Mouse (Mus musculus): ENCODE data around the gene Haus4. TPM values are rescaled to one million over a fixed set of nuclear protein-coding genes. Genes with fewer than 3 reads are reported as not detected.

Gene Haus4
- total RNA-seq (2023) = 14.4 TPM

GRCm38 (mm10) chr14:54553975-54554769, at the start of gene Haus4:
Gene Haus4 (minus strand): TSS chr14:54554616.

GRCm38 (mm10) chr14:54577089-54577982, 22.9 kb upstream of the Haus4 start, which contains the start of gene Ajuba:
Gene Ajuba (minus strand): TSS chr14:54577558.

Other genes starting within 250 kb of the Haus4 start
- gene Oxa1l, start 193.8 kb downstream of the Haus4 start, total RNA-seq (2023) = 79.1 TPM
- 1.2 TPM for gene Slc7a7, start 136.8 kb downstream of the Haus4 start, total RNA-seq (2023)
- gene Mrpl52, start 127.7 kb downstream of the Haus4 start, total RNA-seq (2023) = 71.9 TPM
- 2.3 TPM for gene Mmp14, start 123.0 kb downstream of the Haus4 start, total RNA-seq (2023)
- 157 TPM for gene Lrp10, start 90.5 kb downstream of the Haus4 start, total RNA-seq (2023)
- not detected for gene Rem2, start 78.5 kb downstream of the Haus4 start, total RNA-seq (2023)
- 33.7 TPM for gene Prmt5, start 37.1 kb downstream of the Haus4 start, total RNA-seq (2023)
- 0.27 TPM for gene Ajuba, start 22.9 kb upstream of the Haus4 start, total RNA-seq (2023)
- 9.3 TPM for gene 4931414P19Rik, start 51.4 kb upstream of the Haus4 start, total RNA-seq (2023)
- gene Psmb5, start 63.4 kb upstream of the Haus4 start, total RNA-seq (2023) = 53.8 TPM
- not detected for gene Psmb11, start 66.8 kb upstream of the Haus4 start, total RNA-seq (2023)
- not detected for gene Gm17606, start 86.3 kb upstream of the Haus4 start, total RNA-seq (2023)
- gene Cdh24, start 86.7 kb upstream of the Haus4 start, total RNA-seq (2023) = 12.8 TPM
- 30.0 TPM for gene 1700123O20Rik, start 131.6 kb upstream of the Haus4 start, total RNA-seq (2023)
- 585 TPM for gene Acin1, start 132.3 kb upstream of the Haus4 start, total RNA-seq (2023)
- not detected for gene Gm29776, start 144.2 kb upstream of the Haus4 start, total RNA-seq (2023)
- gene Cebpe, start 157.6 kb upstream of the Haus4 start, total RNA-seq (2023) = not detected
- 0.86 TPM for gene Slc7a8, start 227.3 kb upstream of the Haus4 start, total RNA-seq (2023)

Measured in CD4-positive naive resting alpha-beta T cell, adult 57 days (primary cell).